In genomic region chr2:167079535-167080257, GRCm38 (mm10) we compare ENCODE assay signal across 9 mouse cellular contexts. TPM values are rescaled to one million over a fixed set of nuclear protein-coding genes. Genes with fewer than 3 reads are reported as not detected.
DNase-seq lines count a peak whose midpoint lies in the region; ATAC-seq and TF ChIP-seq lines count a peak whose summit lies in the region.
"Had no signal": no experiment of that assay in that cellular context is flagged by ENCODE, and none has a peak within 500 bp of the region (broad histone marks: within the 10 kb centered on the region; RNA-seq: fewer than 3 reads in every experiment).

No protein-coding gene starts in this region.

- WGBS in intestine, embryonic 15.5 days: 52% methylated on average over 18 of the region's 18 CpGs
- 67% methylated on average over 18 of the region's 18 CpGs for WGBS in intestine, postnatal 0 days

- no peaks in the 10 kb centered on the region for H3K27me3 ChIP-seq in intestine, embryonic 15.5 days (replicated peaks)
- no peaks in the 10 kb centered on the region for H3K27me3 ChIP-seq in intestine, postnatal 0 days (replicated peaks; ENCODE audit: control insufficient read depth, insufficient read depth, low read length)

- H3K4me1 ChIP-seq in intestine, embryonic 15.5 days (replicated peaks): peaks cover 15% of the 10 kb centered on the region
- H3K4me1 ChIP-seq in intestine, postnatal 0 days (replicated peaks; ENCODE audit: control insufficient read depth, insufficient read depth, low read length): no peaks in the 10 kb centered on the region

- intact Hi-C loops in gastrocnemius, adult 2 months (cut with DNase I): no loop called here
- intact Hi-C loops in left cerebral cortex, adult 2 months (cut with DNase I): loop anchor here (1.0 to 2.0 kb wide), 2 partner anchors 71 to 98 kb away; no protein-coding TSS in a partner anchor

- no peaks in the 10 kb centered on the region for H3K36me3 ChIP-seq in intestine, embryonic 15.5 days
- H3K36me3 ChIP-seq in intestine, postnatal 0 days (ENCODE audit: control insufficient read depth, insufficient read depth): no peaks in the 10 kb centered on the region
- H3K36me3 ChIP-seq: G1E had no signal

- H3K4me2 ChIP-seq in intestine, embryonic 15.5 days (replicated peaks): no peak overlapping the region
- no peak overlapping the region for H3K4me2 ChIP-seq in intestine, postnatal 0 days (replicated peaks; ENCODE audit: low read depth)

- H3K27ac ChIP-seq in intestine, embryonic 15.5 days: no peak overlapping the region
- H3K27ac ChIP-seq in intestine, postnatal 0 days (ENCODE audit: low read depth, low read length): no peak overlapping the region
- H3K27ac ChIP-seq in gastrocnemius, adult 2 months: peak overlapping the region; percentile 73
- H3K27ac ChIP-seq in left cerebral cortex, adult 2 months: peak overlapping the region; percentile 97

- no peaks in the 10 kb centered on the region for H3K9me3 ChIP-seq in intestine, embryonic 15.5 days
- H3K9me3 ChIP-seq in intestine, postnatal 0 days (ENCODE audit: control insufficient read depth): no peaks in the 10 kb centered on the region
- H3K9me3 ChIP-seq: G1E had no signal

- no peak for TF ChIP-seq CTCF in intestine, postnatal 0 days (IDR thresholded peaks at IDR 0.05; ENCODE audit: low read depth)
- no peak for TF ChIP-seq CTCF in gastrocnemius, adult 2 months (IDR thresholded peaks at IDR 0.05)
- TF ChIP-seq CTCF in left cerebral cortex, adult 2 months (IDR thresholded peaks at IDR 0.05): no peak

- H3K9ac ChIP-seq in intestine, embryonic 15.5 days: no peak overlapping the region
- no peak overlapping the region for H3K9ac ChIP-seq in intestine, postnatal 0 days (ENCODE audit: low read depth, low read length)

- H3K4me3 ChIP-seq in intestine, embryonic 15.5 days (replicated peaks): no peak overlapping the region
- no peak overlapping the region for H3K4me3 ChIP-seq in intestine, postnatal 0 days (ENCODE audit: low read depth, low read length)
- H3K4me3 ChIP-seq in gastrocnemius, adult 2 months: peak overlapping the region; percentile 4
- no peak overlapping the region for H3K4me3 ChIP-seq in left cerebral cortex, adult 2 months

- ATAC-seq in intestine, embryonic 15.5 days: peak; percentile 31
- ATAC-seq in intestine, postnatal 0 days: no peak
- ATAC-seq in activated CD4-positive, CD25-positive, alpha-beta regulatory T cell, adult 4 months: no peak

- peak; percentile 96 for DNase-seq in cerebellum, adult 9-11 months
- DNase-seq in gastrocnemius, adult 2 months: peak; percentile 88
- DNase-seq in left cerebral cortex, adult 2 months (ENCODE audit: extremely low spot score in 1 of 2, low spot score in 2 of 2): peak; percentile 56 to 72
- DNase-seq in right cerebral cortex, adult 18-20 months: peak; percentile 85
- no peak for DNase-seq in spleen, postnatal 14 days (ENCODE audit: low spot score in 2 of 2)

RNA-seq across cellular contexts. Expression of gene Znfx1, which starts 16.9 kb away (rescaled TPM):
- 7.7 and 7.8 TPM in 2 replicates for polyA plus RNA-seq in intestine, embryonic 15.5 days (2015; fragmentation: Nextera tagmentation; extraction: Ambion mirVana)
- 13.1 and 15.2 TPM in 2 replicates for polyA plus RNA-seq in intestine, postnatal 0 days (2015; fragmentation: Nextera tagmentation; extraction: Ambion mirVana)
- 10 to 100 TPM; 25.2 to 25.8 TPM for total RNA-seq in gastrocnemius, adult 2 months (2021)
- 10 to 100 TPM; 76.7 to 80.7 TPM for total RNA-seq in left cerebral cortex, adult 2 months (2021)
- 10 to 100 TPM; 18.5 to 26.0 TPM for polyA plus RNA-seq in activated CD4-positive, CD25-positive, alpha-beta regulatory T cell, adult 4 months (2017; shearing (Covaris generic))

Comparison
In these comparisons a context has a peak if more than half of its experiments do, and no peak if none do; other contexts are left out.
1. H3K27ac ChIP-seq: peak in gastrocnemius, adult 2 months (single experiment) and left cerebral cortex, adult 2 months (single experiment); none in intestine, embryonic 15.5 days (single experiment) and intestine, postnatal 0 days (single experiment).
2. DNase-seq: peak in cerebellum, adult 9-11 months (single experiment), gastrocnemius, adult 2 months (single experiment), left cerebral cortex, adult 2 months (2 of 2) and right cerebral cortex, adult 18-20 months (single experiment); none in spleen, postnatal 14 days (0 of 2).